8 mouse cellular contexts compared by ENCODE assay signal in the genomic region with DNA sequence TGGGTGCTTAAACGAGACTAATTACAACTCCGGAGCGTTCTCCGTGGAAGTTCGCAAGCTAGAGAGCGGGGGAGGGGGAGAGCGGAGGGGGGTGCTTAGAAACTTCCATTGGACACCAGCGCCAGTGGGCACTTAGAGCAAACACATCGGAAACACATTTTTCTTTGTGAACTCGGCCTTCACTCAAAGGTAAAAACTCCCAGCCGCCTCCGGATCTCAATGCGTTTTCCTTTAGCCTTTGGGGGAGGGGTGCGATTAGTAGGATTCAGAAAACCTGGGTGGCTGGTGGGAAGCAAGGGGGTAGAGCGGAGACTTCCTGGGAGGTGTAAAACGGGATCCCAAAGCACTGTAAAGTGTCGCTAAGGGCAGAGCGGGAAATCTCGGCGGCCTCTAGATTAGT. TPM values are rescaled to one million over a fixed set of nuclear protein-coding genes. Genes with fewer than 3 reads are reported as not detected.
A peak's percentile ranks its signal among the peaks of the same experiment; 100 is the strongest.
DNase-seq lines count a peak whose midpoint lies in the region; ATAC-seq and TF ChIP-seq lines count a peak whose summit lies in the region.

No protein-coding gene starts in this region.

- H3K79me2 ChIP-seq in liver, adult 2 months (ENCODE audit: control insufficient read depth, insufficient read depth, low read length): no peaks in the 10 kb centered on the region

- ATAC-seq in embryonic facial prominence, embryonic 11.5 days (replicated peaks; ENCODE audit: insufficient number of reproducible peaks, low FRiP score, low TSS enrichment, low read depth): no peak
- ATAC-seq in hindbrain, embryonic 14.5 days (ENCODE audit: low FRiP score): no peak
- ATAC-seq in liver, embryonic 16.5 days (ENCODE audit: low read depth): no peak
- ATAC-seq in megakaryocyte progenitor cell, adult 5-6 weeks (replicated peaks; ENCODE audit: poor library complexity): no peak

- no peaks in the 10 kb centered on the region for H3K36me3 ChIP-seq in liver, adult 2 months (ENCODE audit: control insufficient read depth, insufficient read depth, low read length)
- no peaks in the 10 kb centered on the region; the same call in 1 of the 2 replicates for H3K36me3 ChIP-seq in embryonic facial prominence, embryonic 11.5 days (replicated peaks; ENCODE audit: control insufficient read depth, insufficient read depth, low read depth, low read length)
- H3K36me3 ChIP-seq in hindbrain, embryonic 14.5 days (replicated peaks; ENCODE audit: control insufficient read depth, insufficient read depth): no peaks in the 10 kb centered on the region
- H3K36me3 ChIP-seq in liver, embryonic 16.5 days (ENCODE audit: control insufficient read depth, insufficient read depth): no peaks in the 10 kb centered on the region

- H3K9me3 ChIP-seq in embryonic facial prominence, embryonic 11.5 days (replicated peaks; ENCODE audit: control insufficient read depth, low read length): no peaks in the 10 kb centered on the region
- H3K9me3 ChIP-seq in hindbrain, embryonic 14.5 days (ENCODE audit: control insufficient read depth, low read length): no peaks in the 10 kb centered on the region
- H3K9me3 ChIP-seq in liver, embryonic 16.5 days (replicated peaks; ENCODE audit: control insufficient read depth, low read length): no peaks in the 10 kb centered on the region

- H3K4me3 ChIP-seq in liver, adult 2 months (ENCODE audit: insufficient read depth, low read depth, low read length): peak overlapping the region; percentile 11; the same call in 1 of the 2 replicates
- H3K4me3 ChIP-seq in embryonic facial prominence, embryonic 11.5 days (ENCODE audit: low read depth, low read length): peak overlapping the region; percentile 97
- H3K4me3 ChIP-seq in hindbrain, embryonic 14.5 days (replicated peaks; ENCODE audit: low read length): peak overlapping the region; percentile 62
- peak overlapping the region; percentile 65 for H3K4me3 ChIP-seq in liver, embryonic 16.5 days (ENCODE audit: low read depth, low read length)
- no peak overlapping the region for H3K4me3 ChIP-seq in cerebellum, adult 2 months (replicated peaks; ENCODE audit: insufficient read depth, low read depth, low read length)

- H3K9ac ChIP-seq in liver, adult 2 months (ENCODE audit: low read depth, low read length): no peak overlapping the region
- peak overlapping the region; percentile 100 for H3K9ac ChIP-seq in embryonic facial prominence, embryonic 11.5 days (replicated peaks; ENCODE audit: low read length)
- peak overlapping the region; percentile 71 for H3K9ac ChIP-seq in hindbrain, embryonic 14.5 days
- H3K9ac ChIP-seq in liver, embryonic 16.5 days (ENCODE audit: low read depth, low read length): peak overlapping the region; percentile 43

- TF ChIP-seq CTCF in liver, adult 2 months (IDR thresholded peaks at IDR 0.05; ENCODE audit: low read depth, low read length): no peak
- TF ChIP-seq CTCF in cerebellum, adult 2 months (IDR thresholded peaks at IDR 0.05; ENCODE audit: borderline replicate concordance, insufficient read depth, low read depth, low read length): no peak

- H3K27me3 ChIP-seq in liver, adult 2 months (ENCODE audit: control insufficient read depth, insufficient read depth, low read length): peaks cover 31% of the 10 kb centered on the region
- H3K27me3 ChIP-seq in embryonic facial prominence, embryonic 11.5 days (ENCODE audit: control insufficient read depth, insufficient read depth, low read length): no peaks in the 10 kb centered on the region
- H3K27me3 ChIP-seq in hindbrain, embryonic 14.5 days (ENCODE audit: control insufficient read depth, insufficient read depth, low read length): peaks cover 26% of the 10 kb centered on the region; the same call in 1 of the 2 replicates
- peaks cover 50% of the 10 kb centered on the region for H3K27me3 ChIP-seq in liver, embryonic 16.5 days (ENCODE audit: control insufficient read depth, insufficient read depth, low read depth, low read length)
- H3K27me3 ChIP-seq in cerebellum, adult 2 months (ENCODE audit: control insufficient read depth, insufficient read depth, low read length): peaks cover 6% of the 10 kb centered on the region; the same call in 1 of the 2 replicates

- DNase-seq in liver, adult 2 months (ENCODE audit: extremely low read depth, low read depth, low spot score): no peak
- no peak for DNase-seq in liver
- peak; percentile 80 for DNase-seq in embryonic facial prominence, embryonic 11.5 days (ENCODE audit: low spot score)
- peak; percentile 47 for DNase-seq in hindbrain, embryonic 14.5 days (ENCODE audit: low spot score)
- DNase-seq in c-Kit-positive CD71-positive TER-119-positive erythroid progenitor cells, embryonic 14.5 days (ENCODE audit: low spot score): no peak
- no peak for DNase-seq in cerebellum, adult 2 months

- 3% methylated on average over 20 of the region's 20 CpGs for WGBS in liver, adult 2 months
- under 1% methylated on average over 20 of the region's 20 CpGs for WGBS in embryonic facial prominence, embryonic 11.5 days
- under 1% methylated on average over 20 of the region's 20 CpGs for WGBS in hindbrain, embryonic 14.5 days
- 0% methylated on average over 20 of the region's 20 CpGs for WGBS in liver, embryonic 16.5 days (ENCODE audit: insufficient replicate concordance)
- 2% methylated on average over 20 of the region's 20 CpGs for WGBS in cerebellum, adult 2 months

- no peak overlapping the region for H3K27ac ChIP-seq in liver, adult 2 months (replicated peaks; ENCODE audit: insufficient read depth, low read depth, low read length)
- peak overlapping the region; percentile 97 for H3K27ac ChIP-seq in embryonic facial prominence, embryonic 11.5 days (replicated peaks; ENCODE audit: low read depth, low read length)
- no peak overlapping the region for H3K27ac ChIP-seq in hindbrain, embryonic 14.5 days
- H3K27ac ChIP-seq in liver, embryonic 16.5 days (ENCODE audit: low read length): no peak overlapping the region
- no peak overlapping the region for H3K27ac ChIP-seq in cerebellum, adult 2 months (ENCODE audit: insufficient read depth, low read length)

- no peak for TF ChIP-seq POLR2A in liver, adult 2 months (IDR thresholded peaks at IDR 0.05; ENCODE audit: extremely low read depth, insufficient read depth, low read length)
- no peak for TF ChIP-seq POLR2A in cerebellum, adult 2 months (IDR thresholded peaks at IDR 0.05; ENCODE audit: borderline replicate concordance, insufficient read depth, low read length)

- H3K4me2 ChIP-seq in embryonic facial prominence, embryonic 11.5 days (ENCODE audit: low read depth, low read length): peak overlapping the region; percentile 94
- H3K4me2 ChIP-seq in hindbrain, embryonic 14.5 days (replicated peaks): peak overlapping the region; percentile 93
- peak overlapping the region; percentile 78 for H3K4me2 ChIP-seq in liver, embryonic 16.5 days (ENCODE audit: low read depth, low read length)

- H3K4me1 ChIP-seq in liver, adult 2 months (ENCODE audit: control insufficient read depth, insufficient read depth, low read length): peaks cover 10% of the 10 kb centered on the region
- no peaks in the 10 kb centered on the region; the same call in none of the 2 replicates for H3K4me1 ChIP-seq in embryonic facial prominence, embryonic 11.5 days (ENCODE audit: control insufficient read depth, insufficient read depth, low read length)
- H3K4me1 ChIP-seq in hindbrain, embryonic 14.5 days (replicated peaks; ENCODE audit: control insufficient read depth, insufficient read depth, low read length): peaks cover 33% of the 10 kb centered on the region
- H3K4me1 ChIP-seq in liver, embryonic 16.5 days (ENCODE audit: control insufficient read depth, low read depth, low read length): peaks cover 4% of the 10 kb centered on the region
- no peaks in the 10 kb centered on the region for H3K4me1 ChIP-seq in cerebellum, adult 2 months (ENCODE audit: control insufficient read depth, insufficient read depth, low read length)

RNA-seq across cellular contexts. Expression of a gene that starts 2.0 kb away (rescaled TPM):
- 0.07 TPM in 1 of 2 replicates, not detected in the other for total RNA-seq in liver, adult 2 months (2014; rRNA removed)
- polyA plus RNA-seq in liver, adult 2 months (2012; rRNA removed): 0.05 TPM in 1 of 2 replicates, not detected in the other
- 99.0 and 113 TPM in 2 replicates for polyA plus RNA-seq in embryonic facial prominence, embryonic 11.5 days (2014; fragmentation: Nextera tagmentation; extraction: Ambion mirVana)
- polyA plus RNA-seq in hindbrain, embryonic 14.5 days (2014; fragmentation: Nextera tagmentation; extraction: Ambion mirVana): 1.7 and 2.1 TPM in 2 replicates
- 1.1 and 1.3 TPM in 2 replicates for polyA plus RNA-seq in liver, embryonic 16.5 days (2015; fragmentation: Nextera tagmentation; extraction: Ambion mirVana)
- polyA plus RNA-seq in cerebellum, adult 2 months (2012; rRNA removed): 0.05 and 0.06 TPM in 2 replicates
- total RNA-seq in megakaryocyte progenitor cell, adult 5-6 weeks (2015): 2.9 and 4.3 TPM in 2 replicates
- 0.50 and 1.4 TPM in 2 replicates for total RNA-seq in megakaryocyte progenitor cell, adult 5-6 weeks (2017)

Comparison
In these comparisons a context has a peak if more than half of its experiments do, and no peak if none do; other contexts are left out.
1. DNase-seq: peak in embryonic facial prominence, embryonic 11.5 days (single experiment) and hindbrain, embryonic 14.5 days (single experiment); none in liver, adult 2 months (single experiment), liver (single experiment), c-Kit-positive CD71-positive TER-119-positive erythroid progenitor cells, embryonic 14.5 days (single experiment) and cerebellum, adult 2 months (0 of 2).
2. RNA of a gene that starts 2.0 kb away (polyA plus RNA-seq): 99.0 to 113 TPM in embryonic facial prominence, embryonic 11.5 days; 1.7 to 2.1 TPM in hindbrain, embryonic 14.5 days, 1.1 to 1.3 TPM in liver, embryonic 16.5 days, 0.05 to 0.06 TPM in cerebellum, adult 2 months and 0.05 TPM in liver, adult 2 months; every median in the first group is over 10 times any median in the second.
3. Peak in every context shown above with its lines, with median percentiles within 50 percentile points of each other: H3K4me2 ChIP-seq.